Mouse (Mus musculus): ENCODE results near the gene Zfp598. TPM values are rescaled to one million over a fixed set of nuclear protein-coding genes. Genes with fewer than 3 reads are reported as not detected.

Zfp598 gene
- polyA plus RNA-seq, 1 experiment from 2014 or later = 21.9 TPM

GRCm38 (mm10) chr17:24728184-24728583 is 58.7 kb downstream of the Zfp598 start:
- ATAC-seq (replicated peaks) = no peak
- H3K4me3 ChIP-seq = no peak overlapping the region
- no peaks in the 10 kb centered on the region for H3K36me3 ChIP-seq (replicated peaks)
- H3K9ac ChIP-seq = no peak overlapping the region
- H3K4me1 ChIP-seq = peaks cover 11% of the 10 kb centered on the region
- H3K9me3 ChIP-seq = no peaks in the 10 kb centered on the region
- H3K27me3 ChIP-seq (replicated peaks) = peaks cover 9% of the 10 kb centered on the region
- H3K27ac ChIP-seq = no peak overlapping the region
- WGBS = 74% methylated on average over 17 of the region's 17 CpGs
- H3K4me2 ChIP-seq = no peak overlapping the region

GRCm38 (mm10) chr17:24729067-24729466 is 59.6 kb downstream of the Zfp598 start:
- peaks cover 9% of the 10 kb centered on the region for H3K27me3 ChIP-seq (replicated peaks)
- ATAC-seq (replicated peaks) = no peak
- H3K4me1 ChIP-seq = peaks cover 3% of the 10 kb centered on the region; the same call in 1 of the 2 replicates
- H3K36me3 ChIP-seq (replicated peaks) = no peaks in the 10 kb centered on the region
- no peak overlapping the region for H3K4me3 ChIP-seq
- H3K27ac ChIP-seq = no peak overlapping the region
- 80% methylated on average over 6 of the region's 6 CpGs for WGBS
- no peak overlapping the region for H3K9ac ChIP-seq
- H3K9me3 ChIP-seq = no peaks in the 10 kb centered on the region
- H3K4me2 ChIP-seq = no peak overlapping the region

- 84% methylated on average over 14 of the region's 14 CpGs for WGBS
- H3K4me1 ChIP-seq = peaks cover 1% of the 10 kb centered on the region; the same call in 1 of the 2 replicates
- no peak for ATAC-seq (replicated peaks)
Measured at GRCm38 (mm10) chr17:24730787-24731186, 61.3 kb downstream of the Zfp598 start.

More at GRCm38 (mm10) chr17:24730787-24731186, 61.3 kb downstream of the Zfp598 start:
- Histone ChIP-seq H3K27ac (no peak overlapping the region), H3K4me2 (no peak overlapping the region), H3K9ac (no peak overlapping the region), H3K36me3 (replicated peaks) (no peaks in the 10 kb centered on the region), H3K4me3 (no peak overlapping the region), H3K9me3 (no peaks in the 10 kb centered on the region), H3K27me3 (replicated peaks) (peaks cover 9% of the 10 kb centered on the region)

Other genes starting within 250 kb of the Zfp598 start
- gene Eci1, start 243.0 kb upstream of the Zfp598 start, polyA plus RNA-seq (2015; fragmentation: Nextera tagmentation; extraction: Ambion mirVana) = 35.4 and 36.4 TPM in 2 replicates
- 7.3 and 9.6 TPM in 2 replicates for gene Dnase1l2, start 226.6 kb upstream of the Zfp598 start, polyA plus RNA-seq (2015; fragmentation: Nextera tagmentation; extraction: Ambion mirVana)
- gene E4f1, start 199.4 kb upstream of the Zfp598 start, polyA plus RNA-seq (2015; fragmentation: Nextera tagmentation; extraction: Ambion mirVana) = 53.1 and 55.6 TPM in 2 replicates
- gene Pgp, start 199.3 kb upstream of the Zfp598 start, polyA plus RNA-seq (2015; fragmentation: Nextera tagmentation; extraction: Ambion mirVana) = 63.7 and 67.1 TPM in 2 replicates
- gene Bricd5, start 195.8 kb upstream of the Zfp598 start, polyA plus RNA-seq (2015; fragmentation: Nextera tagmentation; extraction: Ambion mirVana) = 0.23 and 0.28 TPM in 2 replicates
- 40.6 and 43.7 TPM in 2 replicates for gene Mlst8, start 190.6 kb upstream of the Zfp598 start, polyA plus RNA-seq (2015; fragmentation: Nextera tagmentation; extraction: Ambion mirVana)
- 50.3 and 52.9 TPM in 2 replicates for gene Caskin1, start 181.1 kb upstream of the Zfp598 start, polyA plus RNA-seq (2015; fragmentation: Nextera tagmentation; extraction: Ambion mirVana)
- gene Traf7, start 141.7 kb upstream of the Zfp598 start, polyA plus RNA-seq (2015; fragmentation: Nextera tagmentation; extraction: Ambion mirVana) = 108 and 112 TPM in 2 replicates
- gene Rab26, start 135.5 kb upstream of the Zfp598 start, polyA plus RNA-seq (2015; fragmentation: Nextera tagmentation; extraction: Ambion mirVana) = 8.4 and 8.8 TPM in 2 replicates
- gene Pkd1, start 119.9 kb upstream of the Zfp598 start, polyA plus RNA-seq (2015; fragmentation: Nextera tagmentation; extraction: Ambion mirVana) = 29.0 and 29.8 TPM in 2 replicates
- 83.8 and 89.6 TPM in 2 replicates for gene Tsc2, start 37.1 kb upstream of the Zfp598 start, polyA plus RNA-seq (2015; fragmentation: Nextera tagmentation; extraction: Ambion mirVana)
- gene Nthl1, start 37.0 kb upstream of the Zfp598 start, polyA plus RNA-seq (2015; fragmentation: Nextera tagmentation; extraction: Ambion mirVana) = 10.0 and 11.0 TPM in 2 replicates
- gene Slc9a3r2, start 19.4 kb upstream of the Zfp598 start, polyA plus RNA-seq (2015; fragmentation: Nextera tagmentation; extraction: Ambion mirVana) = 45.3 and 52.6 TPM in 2 replicates
- 0.38 and 0.66 TPM in 2 replicates for gene Npw, start 11.2 kb upstream of the Zfp598 start, polyA plus RNA-seq (2015; fragmentation: Nextera tagmentation; extraction: Ambion mirVana)
- gene Syngr3, start 20.3 kb downstream of the Zfp598 start, polyA plus RNA-seq (2015; fragmentation: Nextera tagmentation; extraction: Ambion mirVana) = 240 and 255 TPM in 2 replicates
- gene Gfer, start 26.5 kb downstream of the Zfp598 start, polyA plus RNA-seq (2015; fragmentation: Nextera tagmentation; extraction: Ambion mirVana) = 36.2 and 39.2 TPM in 2 replicates
- gene Noxo1, start 26.5 kb downstream of the Zfp598 start, polyA plus RNA-seq (2015; fragmentation: Nextera tagmentation; extraction: Ambion mirVana) = 2.1 and 2.5 TPM in 2 replicates
- gene Tbl3, start 38.0 kb downstream of the Zfp598 start, polyA plus RNA-seq (2015; fragmentation: Nextera tagmentation; extraction: Ambion mirVana) = 71.4 and 72.1 TPM in 2 replicates
- not detected in 2 replicates for gene Rnf151, start 48.4 kb downstream of the Zfp598 start, polyA plus RNA-seq (2015; fragmentation: Nextera tagmentation; extraction: Ambion mirVana)
- 706 and 744 TPM in 2 replicates for gene Rps2, start 48.4 kb downstream of the Zfp598 start, polyA plus RNA-seq (2015; fragmentation: Nextera tagmentation; extraction: Ambion mirVana)
- 270 and 281 TPM in 2 replicates for gene Ndufb10, start 54.8 kb downstream of the Zfp598 start, polyA plus RNA-seq (2015; fragmentation: Nextera tagmentation; extraction: Ambion mirVana)
- gene Rpl3l, start 58.1 kb downstream of the Zfp598 start, polyA plus RNA-seq (2015; fragmentation: Nextera tagmentation; extraction: Ambion mirVana) = not detected in 2 replicates
- 16.5 and 19.8 TPM in 2 replicates for gene Msrb1, start 67.0 kb downstream of the Zfp598 start, polyA plus RNA-seq (2015; fragmentation: Nextera tagmentation; extraction: Ambion mirVana)
- 0.25 TPM in 1 of 2 replicates, not detected in the other for gene Hs3st6, start 83.3 kb downstream of the Zfp598 start, polyA plus RNA-seq (2015; fragmentation: Nextera tagmentation; extraction: Ambion mirVana)
- gene Meiob, start 134.6 kb downstream of the Zfp598 start, polyA plus RNA-seq (2015; fragmentation: Nextera tagmentation; extraction: Ambion mirVana) = not detected in 2 replicates
- 61.5 and 66.8 TPM in 2 replicates for gene Hagh, start 170.5 kb downstream of the Zfp598 start, polyA plus RNA-seq (2015; fragmentation: Nextera tagmentation; extraction: Ambion mirVana)
- 19.1 TPM in 2 replicates for gene Fahd1, start 180.7 kb downstream of the Zfp598 start, polyA plus RNA-seq (2015; fragmentation: Nextera tagmentation; extraction: Ambion mirVana)
- 0.10 TPM in 1 of 2 replicates, not detected in the other for gene Igfals, start 196.3 kb downstream of the Zfp598 start, polyA plus RNA-seq (2015; fragmentation: Nextera tagmentation; extraction: Ambion mirVana)
- 61.2 and 65.7 TPM in 2 replicates for gene Nubp2, start 216.7 kb downstream of the Zfp598 start, polyA plus RNA-seq (2015; fragmentation: Nextera tagmentation; extraction: Ambion mirVana)
- gene Spsb3, start 217.0 kb downstream of the Zfp598 start, polyA plus RNA-seq (2015; fragmentation: Nextera tagmentation; extraction: Ambion mirVana) = 94.1 and 97.2 TPM in 2 replicates
- 31.5 and 33.4 TPM in 2 replicates for gene Eme2, start 225.4 kb downstream of the Zfp598 start, polyA plus RNA-seq (2015; fragmentation: Nextera tagmentation; extraction: Ambion mirVana)
- gene Mrps34, start 225.4 kb downstream of the Zfp598 start, polyA plus RNA-seq (2015; fragmentation: Nextera tagmentation; extraction: Ambion mirVana) = 73.1 and 78.9 TPM in 2 replicates
- 79.7 and 82.3 TPM in 2 replicates for gene Nme3, start 226.8 kb downstream of the Zfp598 start, polyA plus RNA-seq (2015; fragmentation: Nextera tagmentation; extraction: Ambion mirVana)